Mouse (Mus musculus): Measurements from ENCODE around the gene Mrpl44. TPM values are rescaled to one million over a fixed set of nuclear protein-coding genes. Genes with fewer than 3 reads are reported as not detected.

Gene Mrpl44
- total RNA-seq, 2 experiments from 2014 or later, result 64.8 to 88.9 TPM

Other genes with a start within 250 kb of the Mrpl44 start
- gene Ap1s3, start 104.0 kb upstream of the Mrpl44 start, total RNA-seq (2014; fragmentation: Nextera tagmentation), result 8.8 and 11.3 TPM in 2 replicates
- gene Ap1s3, start 104.0 kb upstream of the Mrpl44 start, total RNA-seq (2017), result 1.9 and 2.3 TPM in 2 replicates
- 24.7 and 31.1 TPM in 2 replicates for gene Wdfy1, start 125 bp downstream of the Mrpl44 start, total RNA-seq (2014; fragmentation: Nextera tagmentation)
- gene Wdfy1, start 125 bp downstream of the Mrpl44 start, total RNA-seq (2017), result 8.6 and 10.5 TPM in 2 replicates
- gene Serpine2, start 85.2 kb downstream of the Mrpl44 start, total RNA-seq (2014; fragmentation: Nextera tagmentation), result 16.0 and 32.9 TPM in 2 replicates
- gene Serpine2, start 85.2 kb downstream of the Mrpl44 start, total RNA-seq (2017), result 40.2 and 41.1 TPM in 2 replicates

All from granulocyte monocyte progenitor cell, adult 5-6 weeks (primary cell).